Comparison of ENCODE assay signal across 21 mouse cellular contexts in the genomic region with DNA sequence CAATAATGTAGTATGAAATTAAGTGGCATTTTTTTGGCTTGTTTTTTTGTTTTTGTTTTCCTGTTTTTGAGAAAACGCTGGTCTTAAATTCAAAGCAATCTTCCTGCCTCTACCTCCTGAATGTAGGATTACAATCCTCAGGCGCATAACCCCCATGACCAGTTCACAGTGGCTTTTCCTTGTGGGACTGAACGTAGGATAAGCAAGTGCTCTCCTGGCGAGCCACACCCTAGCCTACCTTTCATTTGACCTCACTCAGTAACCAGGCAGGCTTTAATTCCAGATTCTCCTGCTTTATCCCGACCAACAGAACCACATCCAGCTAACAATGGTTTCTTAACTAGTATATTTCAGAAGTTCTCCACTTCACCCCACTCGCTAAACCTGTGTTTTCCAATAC. TPM values are rescaled to one million over a fixed set of nuclear protein-coding genes. Genes with fewer than 3 reads are reported as not detected.
DNase-seq lines count a peak whose midpoint lies in the region; ATAC-seq and TF ChIP-seq lines count a peak whose summit lies in the region.
"Had no signal": no experiment of that assay in that cellular context is flagged by ENCODE, and none has a peak within 500 bp of the region (broad histone marks: within the 10 kb centered on the region; RNA-seq: fewer than 3 reads in every experiment).

No protein-coding gene starts in this region.

- peak overlapping the region; percentile 47; the same call in 1 of the 2 replicates for H3K9ac ChIP-seq in liver, adult 2 months (ENCODE audit: low read depth, low read length)
- H3K9ac ChIP-seq in intestine, embryonic 16.5 days (ENCODE audit: low read depth, low read length) = no peak overlapping the region
- no peak overlapping the region for H3K9ac ChIP-seq in liver, embryonic 16.5 days (ENCODE audit: low read depth, low read length)
- H3K9ac ChIP-seq: embryonic facial prominence, embryonic 12.5 days; hindbrain, embryonic 14.5 days; limb, embryonic 15.5 days; midbrain, embryonic 15.5 days had no signal

- H3K4me3 ChIP-seq in liver, adult 2 months (ENCODE audit: insufficient read depth, low read depth, low read length) = no peak overlapping the region
- no peak overlapping the region for H3K4me3 ChIP-seq in bone marrow macrophage, adult 2 months (ENCODE audit: insufficient read depth, low read length)
- H3K4me3 ChIP-seq in intestine, embryonic 16.5 days (ENCODE audit: low read length) = no peak overlapping the region
- no peak overlapping the region for H3K4me3 ChIP-seq in liver, embryonic 16.5 days (ENCODE audit: low read depth, low read length)
- H3K4me3 ChIP-seq: embryonic facial prominence, embryonic 12.5 days; limb, embryonic 15.5 days; midbrain, embryonic 15.5 days; myocyte had no signal

- no peak for TF ChIP-seq POLR2A in liver, adult 2 months (IDR thresholded peaks at IDR 0.05; ENCODE audit: extremely low read depth, insufficient read depth, low read length)
- TF ChIP-seq POLR2A in bone marrow macrophage, adult 2 months (IDR thresholded peaks at IDR 0.05; ENCODE audit: borderline replicate concordance, low read depth, low read length) = no peak

- DNase-seq in liver, adult 2 months (ENCODE audit: extremely low read depth, low read depth, low spot score) = peak; percentile 38
- DNase-seq in liver = no peak
- DNase-seq in embryo, embryonic 10.5 days (ENCODE audit: low spot score) = no peak
- no peak for DNase-seq in frontal cortex, postnatal 36 days (ENCODE audit: low spot score in 2 of 2)
- DNase-seq in layer of hippocampus, postnatal 10 days (ENCODE audit: low spot score in 2 of 2) = no peak
- DNase-seq: B cell, adult 2 months; cerebellum, adult 9-11 months; gastrocnemius, postnatal 36 days; kidney, postnatal 10 days; layer of hippocampus, postnatal 36 days; thymus, adult 18-20 months had no signal

- no peak for TF ChIP-seq CTCF in liver, adult 2 months (IDR thresholded peaks at IDR 0.05; ENCODE audit: low read depth, low read length)
- TF ChIP-seq CTCF in bone marrow macrophage, adult 2 months (IDR thresholded peaks at IDR 0.05; ENCODE audit: low read depth, low read length) = no peak

- no peaks in the 10 kb centered on the region for H3K27me3 ChIP-seq in liver, adult 2 months (ENCODE audit: control insufficient read depth, insufficient read depth, low read length)
- no peaks in the 10 kb centered on the region for H3K27me3 ChIP-seq in intestine, embryonic 16.5 days (replicated peaks; ENCODE audit: control insufficient read depth, insufficient read depth, low read length)
- no peaks in the 10 kb centered on the region for H3K27me3 ChIP-seq in liver, embryonic 16.5 days (ENCODE audit: control insufficient read depth, insufficient read depth, low read depth, low read length)
- H3K27me3 ChIP-seq: embryonic facial prominence, embryonic 12.5 days; limb, embryonic 15.5 days; midbrain, embryonic 15.5 days had no signal

- H3K27ac ChIP-seq in liver, adult 2 months (replicated peaks; ENCODE audit: insufficient read depth, low read depth, low read length) = peak overlapping the region; percentile 52
- H3K27ac ChIP-seq in bone marrow macrophage, adult 2 months (ENCODE audit: insufficient read depth, low read depth, low read length) = peak overlapping the region; percentile 50
- peak overlapping the region; percentile 69 for H3K27ac ChIP-seq in intestine, embryonic 16.5 days (ENCODE audit: low read length)
- H3K27ac ChIP-seq in liver, embryonic 16.5 days (ENCODE audit: low read length) = peak overlapping the region; percentile 35; the same call in 1 of the 2 replicates
- H3K27ac ChIP-seq: embryonic facial prominence, embryonic 12.5 days; hindbrain, embryonic 14.5 days; limb, embryonic 15.5 days; midbrain, embryonic 15.5 days had no signal

- ATAC-seq in intestine, embryonic 16.5 days = peak; percentile 51
- ATAC-seq in liver, embryonic 16.5 days (ENCODE audit: low read depth) = no peak
- ATAC-seq: forebrain, embryonic 14.5 days; midbrain, embryonic 15.5 days had no signal

- no peaks in the 10 kb centered on the region; the same call in 1 of the 2 replicates for H3K79me2 ChIP-seq in liver, adult 2 months (ENCODE audit: control insufficient read depth, insufficient read depth, low read length)

- no peak overlapping the region for H3K4me2 ChIP-seq in intestine, embryonic 16.5 days (ENCODE audit: low read depth, low read length)
- no peak overlapping the region for H3K4me2 ChIP-seq in liver, embryonic 16.5 days (ENCODE audit: low read depth, low read length)
- H3K4me2 ChIP-seq: embryonic facial prominence, embryonic 12.5 days; heart, embryonic 11.5 days; hindbrain, embryonic 14.5 days; limb, embryonic 15.5 days; midbrain, embryonic 15.5 days had no signal

- H3K9me3 ChIP-seq in intestine, embryonic 16.5 days (ENCODE audit: control insufficient read depth, low read length) = no peaks in the 10 kb centered on the region
- no peaks in the 10 kb centered on the region for H3K9me3 ChIP-seq in liver, embryonic 16.5 days (replicated peaks; ENCODE audit: control insufficient read depth, low read length)
- H3K9me3 ChIP-seq: embryonic facial prominence, embryonic 12.5 days; limb, embryonic 15.5 days; midbrain, embryonic 15.5 days had no signal

- WGBS in liver, adult 2 months = 60% methylated on average over 6 of the region's 6 CpGs
- WGBS in intestine, embryonic 16.5 days = 71% methylated on average over 6 of the region's 6 CpGs
- WGBS in liver, embryonic 16.5 days (ENCODE audit: insufficient replicate concordance) = 66% methylated on average over 6 of the region's 6 CpGs

- H3K36me3 ChIP-seq in liver, adult 2 months (ENCODE audit: control insufficient read depth, insufficient read depth, low read length) = no peaks in the 10 kb centered on the region
- no peaks in the 10 kb centered on the region for H3K36me3 ChIP-seq in intestine, embryonic 16.5 days (ENCODE audit: control insufficient read depth, insufficient read depth, low read length)
- H3K36me3 ChIP-seq in liver, embryonic 16.5 days (ENCODE audit: control insufficient read depth, insufficient read depth) = no peaks in the 10 kb centered on the region
- H3K36me3 ChIP-seq: embryonic facial prominence, embryonic 12.5 days; limb, embryonic 15.5 days; midbrain, embryonic 15.5 days had no signal

- H3K4me1 ChIP-seq in liver, adult 2 months (ENCODE audit: control insufficient read depth, insufficient read depth, low read length) = peaks cover 28% of the 10 kb centered on the region
- peaks cover 47% of the 10 kb centered on the region for H3K4me1 ChIP-seq in bone marrow macrophage, adult 2 months (ENCODE audit: control insufficient read depth, insufficient read depth, low read length)
- H3K4me1 ChIP-seq in intestine, embryonic 16.5 days (ENCODE audit: control insufficient read depth, insufficient read depth, low read length) = peaks cover 19% of the 10 kb centered on the region
- peaks cover 14% of the 10 kb centered on the region for H3K4me1 ChIP-seq in liver, embryonic 16.5 days (ENCODE audit: control insufficient read depth, low read depth, low read length)
- H3K4me1 ChIP-seq: embryonic facial prominence, embryonic 12.5 days; midbrain, embryonic 15.5 days had no signal

RNA-seq across cellular contexts. Expression of a gene that starts 20.9 kb away (rescaled TPM):
- total RNA-seq in liver, adult 2 months (2014; rRNA removed) = 294 and 339 TPM in 2 replicates
- polyA plus RNA-seq in liver, adult 2 months (2012; rRNA removed) = 449 and 502 TPM in 2 replicates
- polyA plus RNA-seq in bone marrow macrophage, adult 2 months (2012; ENCODE audit: insufficient read depth, insufficient read length, missing spikeins) = 397 and 415 TPM in 2 replicates
- polyA plus RNA-seq in intestine, embryonic 16.5 days (2015; fragmentation: Nextera tagmentation; extraction: Ambion mirVana) = 248 and 316 TPM in 2 replicates
- polyA plus RNA-seq in liver, embryonic 16.5 days (2015; fragmentation: Nextera tagmentation; extraction: Ambion mirVana) = 155 and 157 TPM in 2 replicates
- 10 to 100 TPM; 17.3 to 18.0 TPM for total RNA-seq in layer of hippocampus, postnatal 10 days (2021)

RNA-seq across cellular contexts. Expression of a gene that starts 57.6 kb away (rescaled TPM):
- 18.9 and 19.0 TPM in 2 replicates for total RNA-seq in liver, adult 2 months (2014; rRNA removed)
- 2.7 and 2.8 TPM in 2 replicates for polyA plus RNA-seq in liver, adult 2 months (2012; rRNA removed)
- polyA plus RNA-seq in bone marrow macrophage, adult 2 months (2012; ENCODE audit: insufficient read depth, insufficient read length, missing spikeins) = 48.6 and 56.5 TPM in 2 replicates
- 2.9 and 3.5 TPM in 2 replicates for polyA plus RNA-seq in intestine, embryonic 16.5 days (2015; fragmentation: Nextera tagmentation; extraction: Ambion mirVana)
- polyA plus RNA-seq in liver, embryonic 16.5 days (2015; fragmentation: Nextera tagmentation; extraction: Ambion mirVana) = 1.9 and 2.1 TPM in 2 replicates
- 10 to 100 TPM; 13.0 to 14.8 TPM for total RNA-seq in layer of hippocampus, postnatal 10 days (2021)

Comparison
In these comparisons a context has a peak if more than half of its experiments do, and no peak if none do; other contexts are left out.
1. RNA of a gene that starts 57.6 kb away (polyA plus RNA-seq): 48.6 to 56.5 TPM in bone marrow macrophage, adult 2 months; 2.9 to 3.5 TPM in intestine, embryonic 16.5 days, 2.7 to 2.8 TPM in liver, adult 2 months and 1.9 to 2.1 TPM in liver, embryonic 16.5 days; every median in the first group is over 10 times any median in the second.
2. Peak in every context shown above with its lines, with median percentiles within 50 percentile points of each other: H3K27ac ChIP-seq.